Comparison of ENCODE assay signal across 20 mouse cellular contexts in the genomic region with DNA sequence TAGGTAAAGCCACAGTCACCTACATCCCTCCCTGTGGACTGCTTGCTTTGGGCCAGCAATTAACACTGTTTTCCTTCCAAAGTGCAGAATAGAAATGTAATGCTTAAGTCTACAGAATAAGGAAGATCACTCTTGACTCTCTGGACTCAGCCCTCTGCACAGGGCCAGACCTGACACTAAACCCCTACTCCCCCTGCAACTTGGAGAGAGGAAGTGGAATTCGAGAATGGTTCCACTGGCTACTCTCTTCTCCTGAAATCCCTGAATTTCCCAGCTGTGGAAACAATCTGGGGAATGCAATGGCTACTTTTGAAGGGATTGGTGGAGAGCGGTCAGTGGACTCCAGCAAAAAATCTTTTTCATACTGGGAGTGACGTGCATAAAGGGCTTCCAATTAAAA.
"Had no signal": no experiment of that assay in that cellular context is flagged by ENCODE, and none has a peak within 500 bp of the region (broad histone marks: within the 10 kb centered on the region; RNA-seq: fewer than 3 reads in every experiment).

No protein-coding gene starts in this region.

- ATAC-seq: midbrain, embryonic 16.5 days had no signal

- H3K9ac ChIP-seq: lung, embryonic 15.5 days; midbrain, embryonic 12.5 days; neural tube, embryonic 13.5 days; neural tube, embryonic 15.5 days had no signal

- H3K9me3 ChIP-seq: lung, embryonic 15.5 days; midbrain, embryonic 10.5 days; midbrain, embryonic 12.5 days; neural tube, embryonic 13.5 days; neural tube, embryonic 15.5 days had no signal

- H3K27ac ChIP-seq: lung, embryonic 15.5 days; macrophage; midbrain, embryonic 10.5 days; midbrain, embryonic 12.5 days; neural tube, embryonic 13.5 days; neural tube, embryonic 15.5 days had no signal

- H3K36me3 ChIP-seq: lung, embryonic 15.5 days; neural tube, embryonic 13.5 days; neural tube, embryonic 15.5 days had no signal

- H3K4me3 ChIP-seq: lung, embryonic 15.5 days; midbrain, embryonic 10.5 days; midbrain, embryonic 12.5 days; myocyte; neural tube, embryonic 13.5 days; neural tube, embryonic 15.5 days had no signal

- DNase-seq: lung, adult 2 months; lung, postnatal 14 days; lung, postnatal 36 days; midbrain, embryonic 14.5 days; retina, postnatal 1 day; right cerebral cortex, adult 18-20 months; right cerebral cortex, postnatal 25 days; right cerebral cortex, postnatal 4 days; spleen, adult 18-20 months; thymus, adult 18-20 months; thymus, postnatal 14 days; thymus, postnatal 36 days had no signal

- H3K27me3 ChIP-seq: lung, embryonic 15.5 days; midbrain, embryonic 12.5 days; neural tube, embryonic 13.5 days; neural tube, embryonic 15.5 days had no signal

- H3K4me2 ChIP-seq: lung, embryonic 15.5 days; midbrain, embryonic 12.5 days; neural tube, embryonic 13.5 days; neural tube, embryonic 15.5 days had no signal

- H3K4me1 ChIP-seq: lung, embryonic 15.5 days; neural tube, embryonic 15.5 days had no signal
